Mouse (Mus musculus) heart, adult 2 months (tissue): ENCODE measurements around the gene Gp1ba. TPM values are rescaled to one million over a fixed set of nuclear protein-coding genes. Genes with fewer than 3 reads are reported as not detected.

Source experiments
- DNase-seq, 2 experiments: peaks; one replicate each; pipeline ENCODE4 v3.0.0; 2021
- H3K27ac ChIP-seq: fragments of 200-600 bp; 2 replicates; pipeline ENCODE4 v1.8.1; 2022
- H3K27me3 ChIP-seq: fragments of 200-500 bp; 2 replicates; pipeline ENCODE4 v1.6.1; 2012; ENCODE audit warnings: mild to moderate bottlenecking, low read length, inconsistent platforms, mixed read lengths; ENCODE audit not compliant: control insufficient read depth, insufficient read depth
- H3K36me3 ChIP-seq: fragments of 200-500 bp; 2 replicates; pipeline ENCODE4 v1.6.1; 2012; ENCODE audit warnings: low read length, inconsistent platforms; ENCODE audit not compliant: control insufficient read depth, insufficient read depth
- H3K4me1 ChIP-seq: fragments of 200-500 bp; 2 replicates; pipeline ENCODE4 v1.6.1; 2011; ENCODE audit warnings: low read length; ENCODE audit not compliant: control insufficient read depth, insufficient read depth
- H3K4me3 ChIP-seq: fragments of 200-600 bp; 2 replicates; pipeline ENCODE4 v1.8.1; 2022
- H3K79me2 ChIP-seq: fragments of 200-500 bp; replicated peaks from 2 replicates; pipeline ENCODE4 v1.6.1; 2012; ENCODE audit warnings: mild to moderate bottlenecking, inconsistent platforms, low read length, moderate library complexity, mixed read lengths; ENCODE audit not compliant: control insufficient read depth, insufficient read depth
- H3K9ac ChIP-seq: fragments of 200-500 bp; 2 replicates; pipeline ENCODE4 v1.6.1; 2012; ENCODE audit warnings: low read depth, mild to moderate bottlenecking, control low read depth, inconsistent platforms, low read length, mixed read lengths
- CTCF ChIP-seq: fragments of 200-600 bp; IDR thresholded peaks from 2 replicates; pipeline ENCODE4 v1.8.1; 2022; ENCODE audit warnings: antibody characterized with exemption, mild to moderate bottlenecking, moderate library complexity
- EP300 ChIP-seq: fragments of 200-500 bp; IDR thresholded peaks from 2 replicates; pipeline ENCODE4 v1.6.1; 2011; ENCODE audit warnings: low read depth, low read length, control low read depth; ENCODE audit not compliant: insufficient read depth
- POLR2A ChIP-seq: fragments of 200-500 bp; IDR thresholded peaks from 2 replicates; pipeline ENCODE4 v1.6.1; 2011; ENCODE audit warnings: mild to moderate bottlenecking, low read depth, low read length, control low read depth; ENCODE audit not compliant: insufficient read depth
- whole genome bisulfite sequencing: fragments of 180-500 bp; shearing (Covaris S2); methylation state at CpG from one replicate; pipeline ENCODE4 v1.1.7; 2018; 5-methylcytosine and 5-hydroxymethylcytosine counted together
- intact Hi-C: fragments of 180-260 bp; cut with DNase I; formaldehyde crosslinking; loops from one replicate; pipeline ENCODE4 v1.15.1; 2025
- polyA plus RNA-seq: library from polyadenylated mRNA; depleted of rRNA; stranded (reverse); fragments of >200 nt; gene quantifications from 2 replicates; pipeline ENCODE4 v1.2.3, GENCODE M21; 2012
- total RNA-seq, 2 experiments: library from RNA; stranded (reverse); gene quantifications; 2 replicates each; pipeline ENCODE4 v1.2.3; 2021

Gp1ba gene
- total and polyA plus RNA-seq, 3 experiments: 0.34 to 0.98 (median 0.59) TPM

- no peaks in the 10 kb centered on the region for H3K36me3 ChIP-seq
Measured at GRCm38 (mm10) chr11:70610752-70611151, 28.2 kb upstream of the Gp1ba start.

GRCm38 (mm10) chr11:70612505-70612904, 26.4 kb upstream of the Gp1ba start:
- H3K27ac ChIP-seq: no peak overlapping the region
- no peaks in the 10 kb centered on the region for H3K79me2 ChIP-seq
- TF ChIP-seq CTCF (peak; percentile 30; the same call in 1 of the 2 replicates), EP300 (no peak), POLR2A (no peak)
- WGBS: 89% methylated on average over 7 of the region's 7 CpGs
- no peak overlapping the region for H3K4me3 ChIP-seq
- intact Hi-C loops: no loop called here
- no peak overlapping the region for H3K9ac ChIP-seq
- H3K36me3 ChIP-seq: no peaks in the 10 kb centered on the region
- DNase-seq: no peak
- H3K27me3 ChIP-seq: no peaks in the 10 kb centered on the region
- peaks cover 3% of the 10 kb centered on the region for H3K4me1 ChIP-seq

More at GRCm38 (mm10) chr11:70610752-70611151, 28.2 kb upstream of the Gp1ba start:
- Histone ChIP-seq H3K4me1 (peaks cover 3% of the 10 kb centered on the region), H3K9ac (no peak overlapping the region), H3K27ac (no peak overlapping the region), H3K27me3 (no peaks in the 10 kb centered on the region), H3K4me3 (no peak overlapping the region), H3K79me2 (no peaks in the 10 kb centered on the region)
- TF ChIP-seq POLR2A: no peak
- peak; percentile 30 for TF ChIP-seq CTCF
- no peak for TF ChIP-seq EP300
- intact Hi-C loops: no loop called here
- 89% methylated on average over 4 of the region's 4 CpGs for WGBS
- no peak for DNase-seq

- Histone ChIP-seq H3K79me2 (no peaks in the 10 kb centered on the region), H3K27me3 (no peaks in the 10 kb centered on the region), H3K36me3 (no peaks in the 10 kb centered on the region), H3K4me1 (peaks cover 3% of the 10 kb centered on the region), H3K9ac (peak overlapping the region; percentile 49), H3K4me3 (peak overlapping the region; percentile 48), H3K27ac (peak overlapping the region; percentile 40; the same call in 1 of the 2 replicates)
- DNase-seq: peak; percentile 79 to 83
- WGBS: 4% methylated on average over 17 of the region's 17 CpGs
- intact Hi-C loops: no loop called here
- TF ChIP-seq EP300 (0 out of 2 replicates have a peak, but pooled peaks have one; percentile 3), POLR2A (peak; percentile 73), CTCF (peak; percentile 20)
Measured at GRCm38 (mm10) chr11:70615074-70615473, 23.8 kb upstream of the Gp1ba start.

- peaks cover 3% of the 10 kb centered on the region for H3K4me1 ChIP-seq
- H3K36me3 ChIP-seq: no peaks in the 10 kb centered on the region
- intact Hi-C loops: no loop called here
- H3K79me2 ChIP-seq: no peaks in the 10 kb centered on the region
- peak within 1 kb of the TSS; percentile 40; the same call in 1 of the 2 replicates for H3K27ac ChIP-seq
- H3K9ac ChIP-seq: peak within 1 kb of the TSS; percentile 49
- H3K4me3 ChIP-seq: peak within 1 kb of the TSS; percentile 48
- 21% methylated on average over 21 of the region's 21 CpGs for WGBS
- TF ChIP-seq EP300 (no peak), POLR2A (no peak), CTCF (no peak)
- no peak for DNase-seq
- H3K27me3 ChIP-seq: no peaks in the 10 kb centered on the region
Measured at GRCm38 (mm10) chr11:70615516-70616093, 23.3 kb upstream of the Gp1ba start, which contains the start of gene 4930544D05Rik. Gene 4930544D05Rik, plus strand, starts transcription at chr11:70615848.

- Histone ChIP-seq H3K36me3 (no peaks in the 10 kb centered on the region), H3K79me2 (no peaks in the 10 kb centered on the region), H3K27ac (no peak within 1 kb of the TSS), H3K4me1 (peaks cover 7% of the 10 kb centered on the region), H3K9ac (no peak within 1 kb of the TSS), H3K4me3 (no peak within 1 kb of the TSS), H3K27me3 (no peaks in the 10 kb centered on the region)
- 46% methylated on average over 1 of the region's 1 CpGs for WGBS
- intact Hi-C loops: no loop called here
- TF ChIP-seq CTCF (no peak), POLR2A (no peak), EP300 (no peak)
- no peak for DNase-seq
Measured at GRCm38 (mm10) chr11:70619101-70619500, 19.8 kb upstream of the Gp1ba start, which contains the start of gene Chrne. Gene Chrne, minus strand, starts transcription at chr11:70619216.
